Mouse (Mus musculus) erythroblast, embryonic 14.5 days (primary cell): ENCODE measurements around the gene Map3k13.

Source experiments
- GATA1 ChIP-seq: IDR thresholded peaks from 2 replicates; pipeline ENCODE4 v1.6.1; 2012; ENCODE audit warnings: low read length, inconsistent platforms, mixed read lengths
- TAL1 ChIP-seq: IDR thresholded peaks from 3 replicates; pipeline ENCODE4 v1.6.1; 2012; ENCODE audit warnings: low read length, inconsistent platforms, mixed read lengths

DNA sequence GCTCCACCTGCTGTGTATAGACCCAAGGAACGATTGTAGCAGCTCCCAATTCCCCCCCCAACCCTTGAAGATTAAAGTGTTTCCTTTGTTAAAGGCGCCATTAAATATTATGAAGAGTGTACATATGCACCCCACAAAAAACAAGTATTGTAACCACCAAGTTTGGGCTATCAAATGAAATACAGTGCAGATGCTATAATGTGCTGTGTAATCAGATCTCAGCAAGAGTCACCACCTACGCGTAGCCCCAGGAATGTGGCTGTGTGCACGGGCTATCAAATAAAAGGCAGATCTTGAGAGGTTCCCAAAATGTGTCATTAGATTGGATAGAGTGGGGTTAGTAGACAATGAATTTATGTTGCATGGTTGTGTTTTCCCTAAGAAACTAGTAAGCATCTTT is 925 bp downstream of the Map3k13 start:
- TF ChIP-seq GATA1 (no peak; the same call in 1 of the 2 replicates), TAL1 (no peak)
